Mouse (Mus musculus) cerebellum, adult 18-20 months (tissue): ENCODE data around the gene Tmem63c.
A peak's percentile ranks its signal among the peaks of the same experiment; 100 is the strongest.

Source experiments
- DNase-seq, 2 experiments: peaks; one replicate each; pipeline ENCODE4 v3.0.0; 2021

The Tmem63c gene

GRCm38 (mm10) chr12:87057066-87057465 lies 35.9 kb downstream of the Tmem63c start:
- no peak for DNase-seq

GRCm38 (mm10) chr12:87065446-87065845 lies 44.3 kb downstream of the Tmem63c start:
- DNase-seq, result peak; percentile 51 to 59

GRCm38 (mm10) chr12:87066429-87066828 lies 45.3 kb downstream of the Tmem63c start:
- no peak for DNase-seq

- DNase-seq, result no peak
Measured at GRCm38 (mm10) chr12:87070520-87070919, 49.4 kb downstream of the Tmem63c start.

GRCm38 (mm10) chr12:87076610-87077009 lies 55.5 kb downstream of the Tmem63c start:
- DNase-seq, result no peak

- no peak for DNase-seq
Measured at GRCm38 (mm10) chr12:87082797-87083196, 61.7 kb downstream of the Tmem63c start.

- no peak for DNase-seq
Measured at GRCm38 (mm10) chr12:87087236-87087635, 66.1 kb downstream of the Tmem63c start.

- DNase-seq, result no peak
Measured at GRCm38 (mm10) chr12:87088331-87088730, 67.2 kb downstream of the Tmem63c start.

- DNase-seq, result no peak
Measured at GRCm38 (mm10) chr12:87089255-87089654, 68.1 kb downstream of the Tmem63c start.

GRCm38 (mm10) chr12:87089701-87090100 lies 68.6 kb downstream of the Tmem63c start:
- no peak for DNase-seq

GRCm38 (mm10) chr12:87091916-87092315 lies 70.8 kb downstream of the Tmem63c start:
- no peak for DNase-seq

GRCm38 (mm10) chr12:87093249-87093648 lies 72.1 kb downstream of the Tmem63c start:
- DNase-seq, result peak; percentile 29 to 33

GRCm38 (mm10) chr12:87093671-87094070 lies 72.5 kb downstream of the Tmem63c start:
- no peak for DNase-seq

GRCm38 (mm10) chr12:87100331-87100730 lies 79.2 kb downstream of the Tmem63c start:
- DNase-seq, result no peak

GRCm38 (mm10) chr12:87102165-87102631 lies 81.1 kb downstream of the Tmem63c start, which contains the start of gene Ngb:
Ngb (minus strand) TSS chr12:87102539.
- DNase-seq, result no peak

- no peak for DNase-seq
Measured at GRCm38 (mm10) chr12:87103471-87103870, 82.3 kb downstream of the Tmem63c start.

GRCm38 (mm10) chr12:87104796-87105195 lies 83.7 kb downstream of the Tmem63c start:
- DNase-seq, result no peak

GRCm38 (mm10) chr12:87107357-87107977 lies 86.3 kb downstream of the Tmem63c start:
- DNase-seq, result no peak

- DNase-seq, result no peak
Measured at GRCm38 (mm10) chr12:87121918-87122589, 100.9 kb downstream of the Tmem63c start.

- no peak for DNase-seq
Measured at GRCm38 (mm10) chr12:87127256-87127655, 106.1 kb downstream of the Tmem63c start.

GRCm38 (mm10) chr12:87130224-87130623 lies 109.1 kb downstream of the Tmem63c start:
- no peak for DNase-seq

GRCm38 (mm10) chr12:87131181-87131580 lies 110.0 kb downstream of the Tmem63c start:
- no peak for DNase-seq

GRCm38 (mm10) chr12:87131619-87132018 lies 110.5 kb downstream of the Tmem63c start:
- no peak for DNase-seq

GRCm38 (mm10) chr12:87132210-87132609 lies 111.1 kb downstream of the Tmem63c start:
- DNase-seq, result no peak
